Mouse (Mus musculus): ENCODE data around the gene Dock4. TPM values are rescaled to one million over a fixed set of nuclear protein-coding genes. Genes with fewer than 3 reads are reported as not detected.

Gene Dock4
- 25.4 and 34.6 TPM in 2 replicates for polyA plus RNA-seq (2015; fragmentation: Nextera tagmentation; extraction: Ambion mirVana)

DNA sequence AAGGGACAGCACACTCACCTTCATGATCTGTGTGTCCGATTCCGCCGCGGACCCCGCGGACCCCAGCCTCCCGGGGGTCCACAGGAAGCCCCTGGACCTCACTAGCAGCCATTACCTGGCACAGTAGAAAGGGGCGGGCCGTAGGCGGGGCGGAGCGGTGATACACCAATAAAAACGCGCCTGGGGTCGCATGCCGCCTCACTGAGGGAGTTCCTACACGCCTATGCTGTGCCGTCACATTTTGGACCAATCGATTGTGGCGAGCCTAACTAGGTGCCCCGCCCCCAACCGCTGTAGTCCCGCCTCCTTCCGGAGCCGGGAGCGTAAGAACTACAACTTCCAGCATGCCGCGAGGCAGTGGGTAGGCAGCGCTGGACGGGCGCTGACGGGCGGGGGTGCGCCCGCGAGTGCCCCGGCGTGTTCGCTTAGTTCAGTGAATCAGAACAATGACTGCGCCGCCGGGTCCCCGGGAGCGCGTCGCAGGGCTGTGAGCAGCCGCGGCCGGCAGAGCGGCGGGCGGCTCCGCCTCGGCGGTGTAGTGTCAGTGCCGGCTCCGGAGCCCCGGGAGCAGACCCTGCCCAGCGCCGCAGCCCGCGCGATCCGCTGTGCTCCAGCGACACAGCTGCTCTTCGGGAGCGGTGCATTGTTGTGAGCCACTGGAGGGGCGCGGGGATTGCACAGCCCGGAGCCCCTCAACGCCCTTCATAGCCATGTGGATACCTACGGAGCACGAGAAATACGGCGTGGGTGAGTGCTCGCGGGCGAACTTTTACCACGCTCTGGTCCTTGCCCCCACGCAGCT lies at the start of gene Dock4, which contains the start of gene Zfp277:
Dock4 (plus strand) TSS at position 305 of the 802 bp plus-strand sequence.
Zfp277 (minus strand) TSS at position 255 of the 802 bp plus-strand sequence.
- H3K4me1 ChIP-seq: peaks cover 30% of the 10 kb centered on the region
- 0% methylated on average over 80 of the region's 80 CpGs for WGBS
- peak within 1 kb of the TSS; percentile 94 for H3K27ac ChIP-seq (replicated peaks)
- peak within 1 kb of the TSS; percentile 90 for H3K4me2 ChIP-seq
- H3K9me3 ChIP-seq (replicated peaks): no peaks in the 10 kb centered on the region
- no peaks in the 10 kb centered on the region for H3K27me3 ChIP-seq (replicated peaks)
- ATAC-seq (ENCODE audit: low FRiP score): peak; percentile 97
- H3K4me3 ChIP-seq (replicated peaks): peak within 1 kb of the TSS; percentile 96
- H3K36me3 ChIP-seq: no peaks in the 10 kb centered on the region
- H3K9ac ChIP-seq (replicated peaks): peak within 1 kb of the TSS; percentile 84

DNA sequence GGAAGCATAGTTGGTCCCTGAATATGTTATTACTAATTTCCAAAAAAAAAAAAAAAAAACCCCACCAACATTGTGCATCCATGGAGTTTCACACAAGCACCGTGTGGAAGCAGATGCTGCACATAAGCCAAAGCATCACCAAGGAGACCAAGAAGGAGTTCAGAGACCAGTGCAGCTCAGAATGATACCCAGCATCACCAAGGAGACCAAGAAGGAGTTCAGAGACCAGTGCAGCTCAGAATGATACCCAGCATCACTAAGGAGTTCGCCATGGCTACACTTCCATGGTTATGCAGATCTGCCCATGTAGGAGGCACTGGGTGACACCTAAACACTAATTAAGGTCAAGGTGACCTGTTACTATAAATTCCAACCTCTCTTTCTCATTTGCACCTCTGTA lies 46.8 kb upstream of the Dock4 start:
- H3K27ac ChIP-seq (replicated peaks): no peak overlapping the region
- H3K4me3 ChIP-seq (replicated peaks): no peak overlapping the region
- H3K4me2 ChIP-seq: no peak overlapping the region
- H3K9me3 ChIP-seq (replicated peaks): no peaks in the 10 kb centered on the region
- peak; percentile 68; the same call in 1 of the 2 replicates for ATAC-seq (ENCODE audit: low FRiP score)
- no peaks in the 10 kb centered on the region for H3K4me1 ChIP-seq
- no peaks in the 10 kb centered on the region for H3K27me3 ChIP-seq (replicated peaks)
- H3K36me3 ChIP-seq: no peaks in the 10 kb centered on the region
- no peak overlapping the region for H3K9ac ChIP-seq (replicated peaks)
- WGBS: 58% methylated on average over 2 of the region's 2 CpGs

DNA sequence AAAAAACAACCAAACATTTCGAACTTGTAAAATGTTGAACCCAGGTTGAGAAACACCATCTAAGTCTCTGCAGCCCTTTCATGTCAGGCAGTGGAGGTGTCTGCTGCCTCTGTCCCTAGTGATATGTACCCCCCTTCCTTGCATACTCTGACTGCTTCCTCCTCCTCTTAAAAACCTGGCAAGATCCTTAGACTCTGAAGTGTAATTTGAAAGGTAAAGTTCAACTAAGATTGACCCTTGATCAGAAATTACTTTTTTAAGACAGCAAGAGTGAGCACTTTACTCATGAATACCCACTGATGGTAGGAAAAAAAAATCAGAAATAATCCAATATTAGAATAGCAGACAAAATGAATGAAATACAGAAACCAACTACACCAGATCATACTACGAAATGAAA lies 46.4 kb upstream of the Dock4 start:
- Histone ChIP-seq H3K4me2 (no peak overlapping the region), H3K27me3 (replicated peaks) (no peaks in the 10 kb centered on the region), H3K4me3 (replicated peaks) (no peak overlapping the region), H3K9me3 (replicated peaks) (no peaks in the 10 kb centered on the region), H3K27ac (replicated peaks) (no peak overlapping the region), H3K4me1 (no peaks in the 10 kb centered on the region), H3K9ac (replicated peaks) (no peak overlapping the region), H3K36me3 (no peaks in the 10 kb centered on the region)
- 91% methylated on average over 2 of the region's 2 CpGs for WGBS
- no peak for ATAC-seq (ENCODE audit: low FRiP score)

DNA sequence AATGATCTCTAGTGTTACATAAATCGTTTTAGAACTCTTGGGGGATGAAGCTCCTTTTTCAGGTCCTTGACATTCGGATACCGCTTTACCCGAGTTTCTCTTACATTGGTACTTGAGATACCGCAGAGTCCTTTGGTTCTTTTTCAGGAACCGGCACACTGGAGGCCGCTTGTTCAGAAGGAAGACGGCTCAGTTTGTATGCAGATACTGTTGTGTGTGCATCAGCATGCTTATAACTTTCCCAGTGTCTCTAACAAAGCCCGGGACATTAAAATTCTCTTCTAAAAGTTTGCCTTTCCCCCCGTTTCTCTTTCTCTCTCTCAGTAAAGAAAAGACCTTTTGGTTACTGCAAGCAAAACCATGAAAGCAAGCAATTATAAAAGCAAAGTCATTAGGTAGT lies 45.9 kb upstream of the Dock4 start:
- H3K27me3 ChIP-seq (replicated peaks): no peaks in the 10 kb centered on the region
- 65% methylated on average over 10 of the region's 10 CpGs for WGBS
- peak; percentile 63; the same call in 1 of the 2 replicates for ATAC-seq (ENCODE audit: low FRiP score)
- no peaks in the 10 kb centered on the region for H3K36me3 ChIP-seq
- H3K9ac ChIP-seq (replicated peaks): no peak overlapping the region
- H3K9me3 ChIP-seq (replicated peaks): no peaks in the 10 kb centered on the region
- no peak overlapping the region for H3K27ac ChIP-seq (replicated peaks)
- H3K4me2 ChIP-seq: no peak overlapping the region
- H3K4me1 ChIP-seq: no peaks in the 10 kb centered on the region
- no peak overlapping the region for H3K4me3 ChIP-seq (replicated peaks)

DNA sequence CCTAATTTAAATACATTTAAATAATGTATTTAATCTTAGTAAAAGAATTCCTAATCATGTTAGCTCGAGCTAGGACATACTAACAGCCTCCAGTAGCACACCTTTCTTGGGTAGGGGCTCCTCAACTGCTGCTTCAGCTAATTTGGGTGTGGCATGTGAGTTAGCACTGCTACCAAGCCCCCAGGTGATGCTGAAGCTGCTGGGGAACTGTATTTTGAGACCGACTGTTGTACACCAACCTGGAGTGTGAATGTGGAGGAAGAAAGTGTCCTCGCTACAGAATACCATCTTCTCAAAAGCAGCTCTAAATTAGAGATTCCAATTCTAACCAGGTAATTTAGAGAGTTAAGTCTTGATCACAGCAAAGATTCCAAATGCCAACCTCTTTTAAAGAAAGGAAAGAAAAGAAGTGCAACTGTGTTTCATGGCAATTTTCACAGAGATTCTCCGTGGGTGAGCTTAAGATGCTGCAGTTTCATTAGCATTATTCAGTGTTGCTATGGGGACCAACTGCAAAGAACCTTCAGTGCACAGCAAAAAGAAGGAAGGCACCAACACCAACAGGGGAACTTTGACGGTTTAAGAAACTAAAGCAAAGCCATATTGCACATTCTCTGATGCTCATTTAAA lies 31.0 kb upstream of the Dock4 start:
- H3K9ac ChIP-seq (replicated peaks): no peak overlapping the region
- H3K4me2 ChIP-seq: peak overlapping the region; percentile 30
- no peaks in the 10 kb centered on the region for H3K27me3 ChIP-seq (replicated peaks)
- 0 out of 2 replicates have a peak, but pooled peaks cover 12% of the 10 kb centered on the region for H3K4me1 ChIP-seq
- H3K4me3 ChIP-seq (replicated peaks): no peak overlapping the region
- peak overlapping the region; percentile 69 for H3K27ac ChIP-seq (replicated peaks)
- peaks cover under 1% of the 10 kb centered on the region; the same call in 1 of the 2 replicates for H3K36me3 ChIP-seq
- WGBS: 24% methylated on average over 5 of the region's 5 CpGs
- no peaks in the 10 kb centered on the region for H3K9me3 ChIP-seq (replicated peaks)
- ATAC-seq (ENCODE audit: low FRiP score): peak; percentile 88

DNA sequence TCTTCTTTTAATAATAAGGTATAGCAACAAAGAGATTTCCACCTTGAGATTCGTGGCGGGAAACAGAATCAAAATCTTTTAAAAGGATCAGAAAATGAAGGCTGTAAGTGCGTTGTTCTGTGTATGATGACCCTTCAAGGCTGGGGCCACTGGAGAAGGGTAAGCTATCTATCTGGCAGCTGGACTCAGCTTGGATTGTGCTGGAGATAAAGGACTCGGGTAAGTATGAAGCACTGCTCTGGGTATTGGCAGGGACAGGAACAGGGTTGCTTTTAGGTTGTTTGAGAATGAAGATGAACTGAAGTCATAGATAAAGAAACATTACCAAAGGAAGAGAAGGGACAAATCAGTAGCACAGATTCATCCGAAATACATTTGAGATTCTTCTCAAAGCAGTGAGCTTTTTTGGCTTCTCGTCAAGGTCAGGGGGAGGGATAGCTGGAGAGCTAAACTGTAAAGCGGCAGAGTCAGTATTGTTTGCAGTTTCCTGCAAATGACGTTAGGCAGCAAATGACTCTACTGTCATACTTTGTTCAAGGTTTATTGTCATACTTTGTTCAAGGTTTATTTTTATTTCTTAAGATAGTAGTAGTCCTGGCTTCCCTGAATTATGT lies 30.3 kb upstream of the Dock4 start:
- peak overlapping the region; percentile 69 for H3K27ac ChIP-seq (replicated peaks)
- H3K4me1 ChIP-seq: 0 out of 2 replicates have a peak, but pooled peaks cover 12% of the 10 kb centered on the region

DNA sequence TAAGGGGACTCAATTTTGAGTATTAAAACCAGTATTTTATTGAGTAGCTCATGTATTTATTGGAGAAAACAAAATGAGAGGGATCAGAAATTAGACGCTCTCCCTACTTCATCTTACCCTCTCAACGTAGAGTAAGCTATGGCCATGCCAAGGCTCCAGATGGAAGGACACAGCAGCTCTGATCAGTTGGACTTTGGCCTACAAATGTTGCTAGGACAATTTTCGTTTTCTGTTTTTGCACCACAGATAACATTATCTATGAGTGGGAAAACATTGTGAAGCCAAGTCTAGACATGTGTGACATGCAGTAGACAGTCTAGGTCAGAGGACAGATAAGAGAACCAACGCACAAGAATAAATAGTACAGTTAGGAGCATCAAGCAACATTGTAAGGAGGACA lies 28.5 kb upstream of the Dock4 start:
- H3K27me3 ChIP-seq (replicated peaks): no peaks in the 10 kb centered on the region
- 93% methylated on average over 4 of the region's 4 CpGs for WGBS
- ATAC-seq (ENCODE audit: low FRiP score): no peak
- H3K9ac ChIP-seq (replicated peaks): no peak overlapping the region
- H3K27ac ChIP-seq (replicated peaks): no peak overlapping the region
- H3K9me3 ChIP-seq (replicated peaks): no peaks in the 10 kb centered on the region
- no peak overlapping the region for H3K4me3 ChIP-seq (replicated peaks)
- H3K36me3 ChIP-seq: no peaks in the 10 kb centered on the region
- no peak overlapping the region for H3K4me2 ChIP-seq
- H3K4me1 ChIP-seq: 0 out of 2 replicates have a peak, but pooled peaks cover 12% of the 10 kb centered on the region

More for the DNA sequence above, 30.3 kb upstream of the Dock4 start:
- Histone ChIP-seq H3K4me3 (replicated peaks) (no peak overlapping the region), H3K36me3 (no peaks in the 10 kb centered on the region), H3K9me3 (replicated peaks) (no peaks in the 10 kb centered on the region), H3K9ac (replicated peaks) (no peak overlapping the region), H3K4me2 (peak overlapping the region; percentile 30; the same call in 1 of the 2 replicates), H3K27me3 (replicated peaks) (no peaks in the 10 kb centered on the region)
- ATAC-seq (ENCODE audit: low FRiP score): peak; percentile 65
- 48% methylated on average over 8 of the region's 8 CpGs for WGBS

DNA sequence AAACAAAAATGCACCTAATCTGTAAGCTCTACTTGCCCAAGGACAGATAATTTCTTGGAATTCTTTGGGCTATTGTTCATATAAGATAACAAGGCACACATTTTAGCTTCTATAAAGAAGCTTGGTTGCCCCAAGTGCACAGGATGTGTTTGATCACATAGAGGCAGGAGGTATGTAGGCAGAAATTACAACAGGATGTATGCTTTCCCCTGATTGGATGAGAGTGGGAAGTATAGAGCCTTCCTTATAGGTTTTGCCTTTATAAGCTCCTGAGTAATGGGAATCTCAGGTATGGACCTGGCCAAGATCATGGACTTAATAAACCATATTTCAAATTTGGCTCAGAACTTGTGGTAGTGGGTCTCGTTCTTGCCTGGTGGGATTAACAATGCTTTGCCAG lies 20.8 kb upstream of the Dock4 start:
- Histone ChIP-seq H3K27ac (replicated peaks) (no peak overlapping the region), H3K27me3 (replicated peaks) (no peaks in the 10 kb centered on the region), H3K4me2 (no peak overlapping the region), H3K4me1 (no peaks in the 10 kb centered on the region), H3K9me3 (replicated peaks) (no peaks in the 10 kb centered on the region), H3K36me3 (0 out of 2 replicates have a peak, but pooled peaks cover 5% of the 10 kb centered on the region), H3K4me3 (replicated peaks) (no peak overlapping the region), H3K9ac (replicated peaks) (no peak overlapping the region)
- ATAC-seq (ENCODE audit: low FRiP score): no peak
- WGBS: 86% methylated on average over 1 of the region's 1 CpGs

DNA sequence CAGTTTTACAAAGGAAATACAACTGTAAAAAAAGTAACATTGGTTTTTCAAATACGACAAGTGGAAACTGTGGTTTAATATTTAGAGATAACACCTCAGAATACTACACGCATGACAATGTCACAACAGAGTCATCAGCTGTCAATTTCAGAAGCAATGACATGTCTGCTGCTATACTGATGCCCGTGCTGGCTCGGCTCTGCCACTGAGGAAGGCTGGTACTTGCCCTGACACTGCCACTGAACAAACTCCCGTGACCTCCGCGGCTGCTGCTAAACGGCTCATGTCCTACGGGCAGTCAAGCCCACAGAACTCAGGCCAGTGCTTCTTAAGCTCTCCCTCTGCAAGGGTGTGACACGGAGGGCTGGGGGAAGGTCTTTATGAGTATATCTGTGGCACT lies 18.1 kb upstream of the Dock4 start:
- Histone ChIP-seq H3K4me2 (no peak overlapping the region), H3K36me3 (0 out of 2 replicates have a peak, but pooled peaks cover 5% of the 10 kb centered on the region), H3K4me3 (replicated peaks) (no peak overlapping the region), H3K9me3 (replicated peaks) (no peaks in the 10 kb centered on the region), H3K27me3 (replicated peaks) (no peaks in the 10 kb centered on the region), H3K27ac (replicated peaks) (no peak overlapping the region), H3K4me1 (no peaks in the 10 kb centered on the region), H3K9ac (replicated peaks) (no peak overlapping the region)
- no peak for ATAC-seq (ENCODE audit: low FRiP score)
- WGBS: 90% methylated on average over 10 of the region's 10 CpGs

DNA sequence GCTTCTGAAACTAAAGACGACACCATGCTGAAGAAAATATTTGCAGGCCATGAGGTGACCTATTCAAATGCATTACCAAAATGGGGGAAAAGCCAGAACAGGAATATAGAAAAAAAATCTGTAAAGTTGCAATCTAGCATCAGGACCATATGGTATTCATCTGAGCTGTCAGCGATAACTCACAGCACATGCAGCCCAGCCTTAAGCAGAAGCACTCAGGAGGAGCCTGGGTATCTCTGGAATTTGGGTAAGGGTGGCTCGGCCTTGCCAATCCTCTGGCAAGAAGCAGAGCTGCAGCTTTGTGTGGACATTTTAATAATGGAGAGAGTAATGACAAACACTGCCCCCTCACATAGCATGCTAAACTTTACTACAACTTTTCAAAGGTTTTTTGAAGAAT lies 15.8 kb upstream of the Dock4 start:
- no peak for ATAC-seq (ENCODE audit: low FRiP score)
- 70% methylated on average over 3 of the region's 3 CpGs for WGBS

DNA sequence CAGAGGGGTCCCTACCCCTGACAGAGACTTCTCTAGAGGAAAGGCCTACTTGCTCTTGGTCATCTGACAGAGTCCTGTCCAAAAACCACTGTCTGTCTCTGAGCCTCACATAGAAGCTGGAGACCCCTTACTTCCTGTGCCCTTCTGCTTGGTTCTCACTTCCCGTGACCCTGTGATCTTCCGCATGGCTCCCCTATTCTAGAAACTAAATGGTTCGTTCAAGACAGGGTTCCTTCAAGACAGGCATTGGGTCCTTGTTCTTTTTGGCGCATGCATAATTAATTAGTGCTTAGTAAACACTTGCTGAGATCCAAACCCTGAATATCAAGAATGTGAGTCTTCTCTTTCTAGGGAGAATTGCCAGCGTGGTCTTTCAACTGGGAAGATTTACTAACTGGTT lies 14.7 kb upstream of the Dock4 start:
- no peaks in the 10 kb centered on the region for H3K36me3 ChIP-seq
- no peak overlapping the region for H3K9ac ChIP-seq (replicated peaks)
- no peak overlapping the region for H3K4me3 ChIP-seq (replicated peaks)
- 40% methylated on average over 5 of the region's 5 CpGs for WGBS
- no peaks in the 10 kb centered on the region for H3K27me3 ChIP-seq (replicated peaks)
- peak; percentile 57; the same call in 1 of the 2 replicates for ATAC-seq (ENCODE audit: low FRiP score)
- H3K4me1 ChIP-seq: 0 out of 2 replicates have a peak, but pooled peaks cover 2% of the 10 kb centered on the region
- H3K9me3 ChIP-seq (replicated peaks): no peaks in the 10 kb centered on the region
- H3K4me2 ChIP-seq: no peak overlapping the region
- 0 out of 2 replicates have a peak overlapping the region, but pooled peaks have one; percentile 51 for H3K27ac ChIP-seq (replicated peaks)

More for the DNA sequence above, 15.8 kb upstream of the Dock4 start:
- 0 out of 2 replicates have a peak, but pooled peaks cover 2% of the 10 kb centered on the region for H3K4me1 ChIP-seq
- no peaks in the 10 kb centered on the region for H3K9me3 ChIP-seq (replicated peaks)
- H3K4me2 ChIP-seq: no peak overlapping the region
- no peaks in the 10 kb centered on the region for H3K27me3 ChIP-seq (replicated peaks)
- no peak overlapping the region for H3K27ac ChIP-seq (replicated peaks)
- no peak overlapping the region for H3K9ac ChIP-seq (replicated peaks)
- H3K36me3 ChIP-seq: 0 out of 2 replicates have a peak, but pooled peaks cover 4% of the 10 kb centered on the region
- no peak overlapping the region for H3K4me3 ChIP-seq (replicated peaks)
